Mouse (Mus musculus) kidney, adult 2 months (tissue): Measurements from ENCODE around the gene Prkn. TPM values are rescaled to one million over a fixed set of nuclear protein-coding genes. Genes with fewer than 3 reads are reported as not detected.

ENCODE experiments used
- DNase-seq: peaks from one replicate; pipeline ENCODE4 v3.0.0; 2021
- H3K27ac ChIP-seq: fragments of 200-500 bp; 2 replicates; pipeline ENCODE4 v1.5.1; 2012; ENCODE audit warnings: low read depth, low read length, control low read depth, inconsistent platforms; ENCODE audit not compliant: insufficient read depth
- H3K27me3 ChIP-seq: fragments of 200-500 bp; replicated peaks from 2 replicates; pipeline ENCODE4 v1.6.1; 2012; ENCODE audit warnings: mild to moderate bottlenecking, moderate library complexity, low read length, inconsistent platforms; ENCODE audit not compliant: control insufficient read depth, insufficient read depth
- H3K36me3 ChIP-seq: fragments of 200-500 bp; 2 replicates; pipeline ENCODE4 v1.6.1; 2012; ENCODE audit warnings: mild to moderate bottlenecking, moderate library complexity, low read length, inconsistent platforms; ENCODE audit not compliant: control insufficient read depth, insufficient read depth
- H3K4me1 ChIP-seq: fragments of 200-500 bp; 2 replicates; pipeline ENCODE4 v1.6.1; 2011; ENCODE audit warnings: low read length; ENCODE audit not compliant: control insufficient read depth, insufficient read depth
- H3K4me3 ChIP-seq: fragments of 200-500 bp; 2 replicates; pipeline ENCODE4 v1.5.1; 2011; ENCODE audit warnings: mild to moderate bottlenecking, low read depth, low read length, control low read depth; ENCODE audit not compliant: insufficient read depth
- CTCF ChIP-seq: fragments of 200-500 bp; conservative IDR thresholded peaks from 2 replicates; pipeline ENCODE4 v1.5.1; 2011; ENCODE audit warnings: low read depth, mild to moderate bottlenecking, control low read depth, low read length, moderate library complexity, mixed read lengths; ENCODE audit not compliant: insufficient read depth, insufficient read length
- POLR2A ChIP-seq: fragments of 200-500 bp; IDR thresholded peaks from one replicate; pipeline ENCODE4 v1.6.1; 2011; ENCODE audit warnings: low read depth, low read length, control low read depth
- WGBS: fragments of 180-500 bp; shearing (Covaris S2); methylation state at CpG from one replicate; pipeline ENCODE4 v1.1.7; 2018; 5-methylcytosine and 5-hydroxymethylcytosine counted together
- polyA plus RNA-seq: library from polyadenylated mRNA; depleted of rRNA; stranded (reverse); fragments of >200 nt; gene quantifications from 2 replicates; pipeline ENCODE4 v1.2.3, GENCODE M21; 2012

Prkn gene
- polyA plus RNA-seq, 1 experiment, result 6.1 TPM

- WGBS, result 40% methylated on average over 1 of the region's 1 CpGs
- DNase-seq, result peak; percentile 6
- Histone ChIP-seq H3K27me3 (no peaks in the 10 kb centered on the region), H3K27ac (no peak overlapping the region), H3K4me1 (no peaks in the 10 kb centered on the region), H3K36me3 (no peaks in the 10 kb centered on the region), H3K4me3 (no peak overlapping the region)
- TF ChIP-seq CTCF, result no peak
- no peak for TF ChIP-seq POLR2A
Measured at GRCm38 (mm10) chr17:11352778-11353552, 512.8 kb downstream of the Prkn start.

GRCm38 (mm10) chr17:11353553-11353945, 513.4 kb downstream of the Prkn start:
- Histone ChIP-seq H3K4me3 (no peak overlapping the region), H3K27me3 (no peaks in the 10 kb centered on the region), H3K4me1 (no peaks in the 10 kb centered on the region), H3K36me3 (no peaks in the 10 kb centered on the region), H3K27ac (no peak overlapping the region)
- TF ChIP-seq POLR2A (no peak), CTCF (no peak)
- no peak for DNase-seq
- WGBS, result 83% methylated on average over 4 of the region's 4 CpGs

- H3K27ac ChIP-seq, result no peak overlapping the region
- no peak for DNase-seq
- no peaks in the 10 kb centered on the region for H3K27me3 ChIP-seq
- TF ChIP-seq CTCF (no peak), POLR2A (no peak)
- H3K36me3 ChIP-seq, result no peaks in the 10 kb centered on the region
- no peaks in the 10 kb centered on the region for H3K4me1 ChIP-seq
- no peak overlapping the region for H3K4me3 ChIP-seq
- WGBS, result 83% methylated on average over 7 of the region's 7 CpGs
Measured at GRCm38 (mm10) chr17:11354348-11354747, 514.2 kb downstream of the Prkn start.

- H3K27ac ChIP-seq, result no peak overlapping the region
- H3K4me3 ChIP-seq, result no peak overlapping the region
- no peak for DNase-seq
- no peaks in the 10 kb centered on the region for H3K4me1 ChIP-seq
- TF ChIP-seq POLR2A (no peak), CTCF (no peak)
- WGBS, result 87% methylated on average over 2 of the region's 2 CpGs
- no peaks in the 10 kb centered on the region for H3K27me3 ChIP-seq
- H3K36me3 ChIP-seq, result no peaks in the 10 kb centered on the region
Measured at GRCm38 (mm10) chr17:11375461-11375860, 535.3 kb downstream of the Prkn start.

- no peak overlapping the region for H3K27ac ChIP-seq
- WGBS, result 77% methylated on average over 8 of the region's 8 CpGs
- DNase-seq, result no peak
Measured at GRCm38 (mm10) chr17:11383364-11383962, 543.3 kb downstream of the Prkn start.

GRCm38 (mm10) chr17:11385246-11385645, 545.1 kb downstream of the Prkn start:
- Histone ChIP-seq H3K27me3 (no peaks in the 10 kb centered on the region), H3K36me3 (no peaks in the 10 kb centered on the region), H3K4me1 (no peaks in the 10 kb centered on the region), H3K27ac (no peak overlapping the region), H3K4me3 (no peak overlapping the region)
- DNase-seq, result no peak
- 92% methylated on average over 4 of the region's 4 CpGs for WGBS
- TF ChIP-seq POLR2A, result no peak
- TF ChIP-seq CTCF, result no peak

More at GRCm38 (mm10) chr17:11383364-11383962, 543.3 kb downstream of the Prkn start:
- TF ChIP-seq POLR2A (no peak), CTCF (no peak)
- Histone ChIP-seq H3K4me3 (no peak overlapping the region), H3K36me3 (no peaks in the 10 kb centered on the region), H3K4me1 (no peaks in the 10 kb centered on the region), H3K27me3 (no peaks in the 10 kb centered on the region)

GRCm38 (mm10) chr17:11392622-11393294, 552.6 kb downstream of the Prkn start:
- Histone ChIP-seq H3K27ac (no peak overlapping the region), H3K4me1 (0 out of 2 replicates have a peak, but pooled peaks cover 3% of the 10 kb centered on the region), H3K36me3 (no peaks in the 10 kb centered on the region), H3K27me3 (no peaks in the 10 kb centered on the region), H3K4me3 (no peak overlapping the region)
- peak; percentile 51 for DNase-seq
- no peak for TF ChIP-seq POLR2A
- no peak for TF ChIP-seq CTCF
- WGBS, result 35% methylated on average over 11 of the region's 11 CpGs
